Mouse (Mus musculus): ENCODE data around the gene Kif5c. TPM values are rescaled to one million over a fixed set of nuclear protein-coding genes. Genes with fewer than 3 reads are reported as not detected.

Gene Kif5c
- total RNA-seq (2021), result 100 to 1,000 TPM; 441 to 484 TPM

DNA sequence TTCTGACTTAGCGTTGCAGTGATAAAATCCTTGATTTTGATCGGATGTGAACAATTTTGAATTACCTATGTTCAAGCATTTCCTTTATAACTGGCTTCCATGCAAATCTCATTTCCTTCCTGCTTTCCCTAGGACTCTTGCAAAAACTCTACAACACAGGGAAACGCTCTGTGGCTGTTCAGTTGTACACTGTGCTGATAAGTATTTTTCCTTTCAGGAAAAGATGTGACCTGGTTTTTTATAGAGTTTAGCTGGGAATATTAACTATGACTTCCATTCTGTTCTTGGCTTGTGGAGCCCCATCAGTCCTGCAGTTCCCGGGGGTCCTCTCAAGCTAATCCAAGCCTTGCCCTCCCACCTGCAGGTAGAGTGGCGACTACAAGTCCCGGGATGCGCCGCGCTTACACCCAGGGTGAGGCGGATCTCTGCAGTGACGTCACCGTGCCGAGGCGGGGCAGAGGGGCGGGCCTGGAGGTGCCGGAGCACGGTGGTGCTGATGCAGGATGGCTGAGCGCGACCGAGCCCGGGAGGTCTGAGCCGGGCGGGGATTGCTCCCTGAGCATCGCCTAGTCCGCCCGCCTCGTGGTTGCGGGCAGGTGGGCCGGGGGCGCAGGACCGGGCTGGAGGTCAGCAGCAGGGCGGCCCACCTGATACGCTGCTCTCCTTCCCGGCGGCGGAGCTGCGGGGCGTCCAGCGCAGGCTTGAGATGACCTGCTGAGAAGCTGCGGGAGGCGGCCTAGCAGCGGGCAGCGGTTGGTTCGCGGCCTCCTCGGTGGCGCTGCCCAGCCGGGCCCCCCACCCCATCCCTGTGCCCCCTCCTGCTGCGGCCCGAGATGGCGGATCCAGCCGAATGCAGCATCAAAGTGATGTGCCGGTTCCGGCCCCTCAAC is at the start of gene Kif5c:
Kif5c (plus strand) TSS at position 470 of the 890 bp plus-strand sequence.
- intact Hi-C loops (cut with DNase I), result no loop called here
- DNase-seq, result peak; percentile 96

DNA sequence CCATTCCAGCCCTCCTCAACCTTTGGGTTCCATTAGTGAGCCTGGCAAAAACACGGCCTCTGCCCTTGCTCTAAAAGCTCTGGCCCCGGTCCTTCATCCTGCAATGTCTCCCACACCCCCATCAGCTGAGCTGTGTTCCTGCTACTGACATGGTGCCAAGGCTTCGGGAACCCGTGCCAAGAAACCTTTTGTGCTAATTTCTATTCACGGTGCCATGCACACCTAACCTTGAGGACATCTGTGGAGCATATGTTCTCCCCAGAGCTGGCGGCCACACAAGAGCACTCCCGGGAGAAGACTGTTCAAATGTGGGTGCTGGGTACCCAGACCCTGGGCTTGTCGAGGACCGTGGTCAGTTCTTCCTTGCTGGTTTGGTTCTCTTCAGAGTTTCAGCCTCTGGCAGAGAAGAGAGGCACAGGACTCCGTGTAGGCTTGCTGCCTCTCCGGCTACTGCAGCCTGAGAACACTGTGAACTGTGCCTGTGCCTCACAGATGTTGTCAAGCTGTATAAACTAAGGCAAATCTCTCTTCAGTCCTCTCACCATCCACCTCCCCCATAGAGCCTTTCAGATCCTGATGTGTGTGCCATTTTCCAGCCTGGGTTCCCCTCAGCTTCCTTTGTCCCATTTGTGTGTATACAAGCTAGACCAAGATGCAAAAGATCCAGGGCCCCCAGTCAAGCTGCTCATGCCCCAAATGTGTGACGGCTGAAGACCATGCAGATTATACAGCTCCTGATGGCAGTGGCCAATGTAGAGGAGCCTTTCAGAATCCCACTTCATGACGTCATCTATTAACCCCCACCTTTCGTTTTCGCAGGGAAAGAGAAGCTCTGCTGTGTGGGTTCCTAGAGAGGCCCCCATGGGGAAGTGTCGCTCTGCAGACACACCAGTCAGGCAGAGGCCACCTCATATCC is 49.0 kb upstream of the Kif5c start:
- intact Hi-C loops (cut with DNase I), result no loop called here

DNA sequence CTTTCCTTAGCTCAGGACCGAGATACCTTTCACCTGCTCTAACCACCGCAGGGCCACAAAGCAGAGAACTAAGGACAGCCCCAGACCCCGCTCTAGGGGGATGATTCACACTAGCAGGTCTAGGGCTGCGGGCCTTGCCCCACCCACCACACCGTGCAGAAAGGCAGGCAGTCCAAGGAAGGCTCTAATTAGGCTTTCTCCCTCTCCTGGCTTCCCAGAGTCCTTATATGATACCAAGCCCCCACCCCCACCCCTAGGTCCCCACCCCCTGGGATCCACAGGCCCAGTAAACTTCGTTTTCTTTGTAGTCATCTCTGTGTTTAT is 48.4 kb upstream of the Kif5c start:
- DNase-seq, result no peak

More for the DNA sequence above, 49.0 kb upstream of the Kif5c start:
- DNase-seq, result peak; percentile 89

DNA sequence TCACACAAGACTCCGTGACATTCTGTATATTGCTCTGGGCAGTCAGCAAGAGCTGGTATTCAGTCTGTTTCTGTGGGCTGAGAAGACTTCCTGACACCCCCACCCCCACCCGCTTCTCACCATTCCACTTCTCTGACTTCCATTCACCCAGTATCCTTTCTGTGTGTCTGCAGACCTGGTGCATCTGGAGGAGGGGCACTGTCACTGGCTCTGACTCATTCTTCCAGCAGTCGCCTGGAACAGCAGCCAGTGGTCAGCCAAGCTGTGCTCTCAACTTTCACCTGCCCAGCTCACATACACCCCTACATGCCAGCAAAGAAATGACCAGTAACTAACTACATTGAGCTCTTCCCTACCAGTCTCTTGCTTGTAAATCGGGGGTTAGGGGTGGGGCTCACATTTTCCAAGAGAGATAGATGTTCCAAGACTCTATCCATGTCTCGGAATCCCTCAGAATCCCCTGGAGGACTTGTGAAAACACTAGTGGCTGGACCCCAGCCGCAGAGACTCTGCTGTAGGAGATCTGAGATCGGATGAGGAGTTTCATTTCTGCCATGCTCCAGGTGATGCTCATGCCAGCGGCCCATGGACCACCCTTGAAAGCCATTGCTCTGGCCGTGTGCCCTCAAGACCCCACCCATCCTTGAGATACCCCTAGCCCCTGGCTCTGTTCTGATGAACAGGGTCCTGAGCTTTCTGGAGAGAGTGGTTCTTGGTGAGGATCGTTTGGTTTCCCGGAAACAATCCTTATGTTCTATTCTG is 47.8 kb upstream of the Kif5c start:
- intact Hi-C loops (cut with DNase I), result no loop called here

More for the DNA sequence above, 48.4 kb upstream of the Kif5c start:
- intact Hi-C loops (cut with DNase I), result no loop called here

DNA sequence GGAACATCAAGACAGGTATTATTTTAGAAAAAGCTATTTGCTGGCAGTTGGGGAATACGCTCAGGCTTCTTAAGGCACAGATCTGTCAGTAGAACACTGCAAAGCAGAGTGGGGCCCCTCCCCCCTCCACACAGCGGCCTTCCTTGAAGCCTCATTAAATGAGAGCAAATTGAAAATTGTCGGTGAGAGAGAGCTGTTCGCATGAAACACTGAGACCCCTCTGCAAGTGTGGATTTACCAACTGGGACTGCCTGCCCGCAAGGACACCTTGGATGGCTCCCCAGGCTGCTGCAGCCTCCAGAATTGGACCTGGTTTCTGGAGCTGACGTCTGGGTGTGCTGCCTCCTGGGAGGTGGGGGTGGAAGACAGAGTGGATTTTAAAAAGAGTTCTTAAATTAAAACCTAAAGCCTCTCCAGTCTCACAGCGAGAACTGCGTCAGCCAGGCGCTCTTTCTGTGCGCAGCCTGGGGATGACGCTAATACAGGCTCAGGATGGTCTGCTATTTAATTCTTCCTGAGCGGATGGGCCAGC is 46.9 kb upstream of the Kif5c start:
- intact Hi-C loops (cut with DNase I), result no loop called here
- peak; percentile 28 for DNase-seq

More for the DNA sequence above, 47.8 kb upstream of the Kif5c start:
- no peak for DNase-seq

DNA sequence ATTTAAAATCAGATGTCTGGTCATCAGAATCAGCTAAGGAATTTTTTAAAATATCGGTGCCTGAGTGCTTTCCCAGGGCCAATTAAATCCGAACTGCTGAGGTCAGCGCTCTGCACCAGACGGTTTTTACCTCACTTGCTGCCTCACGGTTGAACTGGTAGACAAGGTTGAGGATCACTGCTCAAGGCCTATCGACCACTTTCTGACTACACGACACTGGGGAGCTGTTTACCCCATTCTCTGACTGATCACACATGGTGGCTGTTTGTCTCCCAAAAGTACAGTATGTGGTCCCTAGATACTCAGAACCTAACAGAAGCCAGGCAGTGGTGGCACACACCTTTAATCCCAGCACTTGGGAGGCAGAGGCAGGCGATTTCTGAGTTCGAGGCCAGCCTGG is 46.4 kb upstream of the Kif5c start:
- intact Hi-C loops (cut with DNase I), result no loop called here
- no peak for DNase-seq

DNA sequence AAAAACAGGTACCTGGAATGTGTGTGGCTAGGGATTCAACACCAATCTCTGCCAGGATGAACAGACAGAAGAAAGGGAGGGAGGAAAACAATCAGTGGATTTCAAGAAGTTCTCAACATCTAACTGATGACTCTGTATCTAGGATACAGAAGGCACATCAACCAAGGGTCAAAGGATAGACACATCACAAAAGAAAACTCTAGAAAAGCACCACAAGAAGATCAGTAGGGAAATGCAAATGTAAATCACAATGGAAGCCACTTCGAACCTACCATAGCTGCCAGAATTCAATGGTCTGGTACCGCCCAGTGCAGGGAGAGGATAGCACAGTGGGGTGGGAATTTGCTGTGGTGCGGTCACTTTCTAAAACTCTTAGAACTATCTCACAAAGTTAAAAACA is 45.8 kb upstream of the Kif5c start:
- DNase-seq, result no peak
- intact Hi-C loops (cut with DNase I), result no loop called here

DNA sequence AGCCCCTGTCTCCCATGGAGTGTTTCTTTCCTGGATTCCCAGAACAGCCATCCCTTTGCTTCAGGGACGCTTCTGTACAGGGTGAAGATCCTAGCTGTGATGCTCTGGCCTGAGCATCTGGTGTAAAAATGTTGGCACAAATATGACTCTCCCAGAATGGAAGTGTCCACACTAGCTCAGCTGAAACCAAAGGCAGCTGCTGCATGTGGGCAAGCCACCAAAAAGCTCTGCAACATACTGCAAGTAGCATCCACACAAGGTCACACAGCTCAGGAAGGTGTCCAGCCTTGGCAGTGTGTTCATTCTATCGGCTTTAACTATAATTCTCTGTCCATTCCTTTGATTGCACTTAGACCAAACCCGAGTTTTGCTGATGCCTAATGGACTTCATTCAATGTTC is 38.5 kb upstream of the Kif5c start:
- intact Hi-C loops (cut with DNase I), result no loop called here
- peak; percentile 77 for DNase-seq

DNA sequence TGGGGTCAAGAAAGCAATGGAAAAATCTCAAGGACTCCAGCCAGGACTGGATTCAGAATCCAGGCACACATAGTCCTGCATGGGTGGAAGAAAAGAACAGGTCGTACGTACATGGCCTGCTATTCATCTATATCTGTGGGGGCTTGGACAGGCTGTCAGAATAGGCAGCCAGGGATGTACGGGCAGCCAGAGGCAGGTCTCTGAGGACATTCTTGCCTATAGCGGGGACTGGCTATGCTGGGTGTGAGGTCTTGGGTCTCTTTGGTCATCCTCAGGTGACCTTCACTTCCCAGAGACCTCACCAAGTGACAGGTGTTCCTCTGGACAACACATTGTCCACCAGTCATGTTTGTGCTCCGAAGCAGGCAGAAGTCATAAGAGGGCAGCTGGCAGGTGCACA is 36.6 kb upstream of the Kif5c start:
- DNase-seq, result no peak
- intact Hi-C loops (cut with DNase I), result no loop called here

DNA sequence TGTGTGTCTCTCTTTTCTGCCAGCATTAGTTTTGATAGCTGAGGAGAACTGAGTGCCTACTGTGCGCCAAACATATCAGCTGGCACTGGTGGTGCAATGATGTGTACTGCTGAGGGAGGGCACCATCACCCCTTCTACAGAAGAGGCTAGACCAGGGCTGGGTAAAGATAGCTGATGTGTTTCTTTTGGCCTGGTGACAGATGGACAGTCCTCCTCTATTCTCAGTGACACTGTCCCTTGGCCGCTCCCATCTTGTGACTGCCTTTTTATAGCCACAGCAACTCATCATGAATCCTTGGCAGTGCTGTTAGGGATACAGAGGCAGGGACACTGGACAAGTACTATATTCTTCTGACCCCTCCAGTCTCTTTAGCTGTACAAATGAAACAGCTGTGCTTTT is 35.8 kb upstream of the Kif5c start:
- no peak for DNase-seq
- intact Hi-C loops (cut with DNase I), result no loop called here

DNA sequence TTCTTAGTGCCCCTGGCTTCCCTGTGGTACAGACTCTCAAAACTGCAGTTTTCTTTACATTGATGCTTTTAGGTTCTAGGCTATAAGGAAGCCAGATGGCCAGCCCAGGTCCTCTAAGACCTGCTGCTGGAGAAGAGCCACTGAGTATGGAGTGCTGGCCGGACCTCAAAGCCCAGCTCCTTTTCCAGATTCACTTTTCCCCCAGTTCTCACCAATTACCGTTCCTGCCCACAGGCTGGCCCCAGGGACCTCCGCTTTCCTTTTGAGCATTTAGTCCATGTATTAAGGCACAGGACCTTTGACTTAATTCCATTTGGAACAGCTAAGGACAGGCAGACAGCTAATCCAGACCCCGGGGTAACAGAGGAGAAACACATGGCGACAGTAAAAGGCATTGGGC is 28.6 kb upstream of the Kif5c start:
- no peak for DNase-seq
- intact Hi-C loops (cut with DNase I), result no loop called here

DNA sequence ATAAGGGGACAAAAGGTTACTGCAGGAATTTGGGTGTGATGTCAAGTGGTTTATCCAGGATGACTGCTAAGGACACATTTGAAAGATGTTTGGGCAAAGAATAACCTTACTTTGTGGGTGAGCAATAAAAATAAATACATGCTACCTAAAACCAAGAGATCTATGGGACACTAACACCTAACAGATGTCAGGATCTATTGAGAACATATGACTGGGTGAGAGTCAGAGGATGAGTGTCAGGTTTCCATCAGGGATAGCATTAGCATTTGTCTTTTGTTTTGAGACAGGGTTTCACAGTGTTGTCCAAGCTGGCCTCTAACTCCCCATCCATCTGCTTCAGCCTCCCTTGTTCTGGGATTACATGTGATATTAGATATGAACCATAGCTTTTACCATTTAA is 26.2 kb upstream of the Kif5c start:
- no peak for DNase-seq
- intact Hi-C loops (cut with DNase I), result no loop called here

DNA sequence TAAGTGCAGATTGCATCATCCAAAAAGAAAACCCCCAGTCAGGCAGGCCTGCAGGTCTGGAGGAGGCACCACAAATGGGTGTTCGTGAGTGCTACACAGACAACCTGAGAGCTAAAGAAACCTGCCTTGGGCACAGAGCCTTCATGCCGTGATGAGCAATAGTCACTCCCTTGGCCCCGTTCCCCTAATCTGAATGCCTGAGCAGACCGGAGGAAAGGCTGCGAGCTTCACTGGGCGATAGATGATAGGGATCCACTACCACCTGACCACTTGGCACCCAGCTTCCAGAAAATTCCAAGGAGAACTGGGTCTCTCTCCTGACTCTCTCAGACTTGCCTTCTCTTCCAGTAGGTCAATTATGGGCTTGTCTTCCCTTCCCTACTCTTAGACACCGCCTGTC is 24.2 kb upstream of the Kif5c start:
- intact Hi-C loops (cut with DNase I), result no loop called here
- peak; percentile 49 for DNase-seq

DNA sequence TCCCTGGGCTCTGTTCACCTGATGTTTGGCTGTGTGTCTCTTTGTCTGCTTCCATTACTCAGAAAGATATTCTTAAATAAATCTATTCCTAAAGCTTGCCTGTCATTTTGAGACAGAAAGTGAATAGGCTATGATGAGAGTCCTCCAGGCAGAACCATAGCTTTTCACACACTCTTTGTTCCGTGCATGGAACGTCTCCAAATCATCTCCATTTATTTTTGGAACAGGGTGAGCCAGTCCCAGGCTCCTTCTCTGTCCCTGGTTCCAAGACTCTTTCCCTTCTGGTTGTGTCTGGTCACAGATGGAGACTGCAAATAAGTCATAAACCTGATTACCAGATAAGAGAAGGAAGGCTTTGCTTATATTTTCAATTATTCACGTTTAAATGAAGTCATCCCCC is 22.8 kb upstream of the Kif5c start:
- no peak for DNase-seq

DNA sequence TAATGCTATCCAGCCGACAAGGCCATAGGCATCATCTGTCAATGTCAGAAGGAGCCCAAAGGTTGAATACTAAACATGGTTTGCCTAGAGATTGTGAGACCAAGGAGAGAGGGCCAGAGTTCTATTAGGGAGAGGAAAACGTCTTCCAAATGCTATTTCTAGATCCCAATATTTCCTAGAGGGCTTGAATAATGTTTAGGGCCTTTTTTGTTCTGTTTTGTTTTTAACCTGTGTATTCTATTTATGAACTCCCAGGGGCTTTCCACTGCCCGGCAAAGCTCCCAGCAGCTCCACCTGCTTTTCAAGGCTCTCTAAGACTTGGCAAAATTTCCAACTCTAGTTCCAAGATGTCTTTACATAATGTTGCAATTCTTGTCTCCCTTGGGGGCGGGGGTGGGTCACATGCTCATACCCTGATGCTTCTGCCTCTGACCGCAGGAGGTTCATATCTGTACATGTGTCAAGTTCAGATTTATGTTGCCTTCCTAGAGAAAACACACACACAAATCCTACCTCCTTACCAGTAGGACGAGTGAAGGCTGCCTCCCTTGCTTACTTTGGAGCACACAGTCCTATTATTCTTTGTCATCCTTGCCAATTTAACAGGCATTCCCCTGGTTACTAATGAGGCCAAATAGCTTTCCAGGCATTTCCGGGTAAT is 18.9 kb upstream of the Kif5c start:
- DNase-seq, result no peak
- intact Hi-C loops (cut with DNase I), result no loop called here

More for the DNA sequence above, 22.8 kb upstream of the Kif5c start:
- intact Hi-C loops (cut with DNase I), result no loop called here

DNA sequence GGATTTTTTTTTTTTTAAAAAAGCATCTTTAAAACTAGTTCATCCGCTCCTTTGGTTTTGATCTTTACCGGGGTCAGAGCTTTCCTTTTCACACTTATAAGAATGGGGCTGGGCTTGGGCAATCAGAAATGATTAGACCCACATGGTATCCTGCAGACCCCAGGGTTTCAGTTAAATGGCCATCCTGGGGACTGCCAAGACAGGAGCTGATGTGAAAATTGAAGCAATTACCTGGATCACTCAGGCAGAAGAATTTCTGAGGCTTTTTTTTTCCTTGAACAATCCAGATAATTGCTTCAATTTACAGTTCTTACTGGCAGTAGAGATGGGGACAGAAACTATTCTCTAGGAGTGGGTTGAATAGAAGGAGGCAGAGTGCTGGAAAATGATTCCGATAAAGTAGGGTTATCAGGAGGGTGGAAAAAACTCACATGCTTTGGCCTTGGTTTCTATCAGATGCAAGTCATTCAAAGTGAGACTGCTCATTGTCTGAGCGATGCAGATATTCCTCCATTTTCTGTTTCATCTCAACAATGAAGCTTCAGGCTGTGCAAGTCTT is 16.2 kb upstream of the Kif5c start:
- DNase-seq, result no peak
- intact Hi-C loops (cut with DNase I), result no loop called here

DNA sequence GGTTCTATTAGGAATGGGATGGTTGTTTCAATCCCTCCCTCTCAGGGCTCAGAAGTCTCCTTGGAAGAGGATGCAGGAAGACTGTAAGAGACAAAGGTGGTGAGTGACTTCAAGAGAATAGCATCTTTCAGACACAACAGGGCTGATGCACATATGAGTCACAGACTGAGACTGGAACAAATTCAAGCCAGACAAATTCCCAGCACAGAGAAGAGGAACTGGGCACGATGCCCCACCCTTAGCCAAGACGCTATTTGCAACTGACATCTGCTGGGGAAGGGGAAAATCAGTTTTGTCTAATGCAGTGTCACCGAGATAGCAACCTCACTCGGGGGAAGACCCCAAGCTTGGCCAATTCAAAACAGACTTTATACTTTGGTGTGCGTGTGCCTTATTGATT is 9.5 kb upstream of the Kif5c start:
- intact Hi-C loops (cut with DNase I), result no loop called here

DNA sequence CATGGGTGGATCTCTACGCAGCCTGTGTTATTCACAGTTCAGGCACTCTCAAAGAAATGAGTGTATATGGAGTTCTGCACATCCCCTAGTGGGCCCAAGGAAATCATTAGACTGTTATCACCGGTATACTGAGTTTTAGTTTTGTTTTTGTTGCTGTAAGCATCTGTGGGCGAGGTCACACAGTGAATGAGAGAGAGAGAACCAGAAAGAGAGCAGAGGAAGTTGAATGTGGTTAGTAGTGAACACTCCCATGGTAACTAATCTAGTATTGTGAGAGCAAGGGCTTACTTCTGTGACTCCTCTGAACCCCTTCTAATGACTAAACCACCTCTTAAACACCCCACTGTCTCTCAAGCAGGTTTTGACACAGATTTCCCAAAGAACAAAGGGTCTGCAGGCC is 2.3 kb upstream of the Kif5c start:
- DNase-seq, result no peak
- intact Hi-C loops (cut with DNase I), result no loop called here

More for the DNA sequence above, 9.5 kb upstream of the Kif5c start:
- DNase-seq, result peak; percentile 71

DNA sequence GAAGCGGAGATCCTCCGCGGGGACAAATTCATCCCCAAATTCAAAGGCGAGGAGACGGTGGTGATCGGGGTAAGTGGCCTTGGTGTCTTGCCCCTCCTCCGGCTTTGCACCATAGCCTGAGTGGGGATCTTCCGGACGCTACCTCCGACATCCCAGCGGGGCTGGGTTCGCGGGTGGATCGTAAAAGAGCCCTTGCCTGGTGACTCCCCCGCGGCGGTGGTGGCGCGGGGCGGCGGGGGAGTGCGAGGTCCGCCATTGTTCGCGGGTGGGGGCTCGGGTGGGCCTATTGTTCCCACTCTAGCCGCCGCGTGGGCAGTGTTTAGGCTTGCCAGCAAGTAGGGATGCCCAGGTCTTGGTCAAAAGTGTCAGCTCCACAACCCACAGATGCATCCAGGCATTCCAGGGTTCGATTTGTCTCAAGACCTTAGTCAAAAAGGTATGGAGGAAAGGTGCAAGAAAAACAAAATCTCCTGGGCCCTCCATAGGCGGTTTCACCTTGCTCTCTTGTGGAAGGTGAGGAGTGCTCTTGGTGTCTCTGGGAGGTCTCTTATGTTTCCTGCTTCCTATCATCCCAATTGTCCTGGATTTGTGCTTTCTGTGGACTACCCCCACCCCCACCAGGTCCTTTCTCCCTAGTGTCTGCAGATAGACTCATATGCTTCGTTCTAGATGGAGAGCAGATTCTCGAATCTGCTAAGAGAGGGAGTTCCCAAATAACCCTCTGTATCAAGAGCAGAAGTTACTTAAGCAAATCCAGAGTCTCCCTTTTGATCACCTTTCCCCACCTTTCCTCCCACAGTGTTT is 823 bp downstream of the Kif5c start:
- intact Hi-C loops (cut with DNase I), result loop anchor here (2.0 to 10.0 kb wide), 3 partner anchors 65 to 169 kb away; partner anchors contain the start of gene Epc2

More for the DNA sequence above, 823 bp downstream of the Kif5c start:
- DNase-seq, result peak; percentile 43

Data from left cerebral cortex, postnatal 4 days (tissue).